Mouse (Mus musculus): ENCODE data around the gene Exo5. TPM values are rescaled to one million over a fixed set of nuclear protein-coding genes. Genes with fewer than 3 reads are reported as not detected.
A peak's percentile ranks its signal among the peaks of the same experiment; 100 is the strongest.

Gene Exo5
- total RNA-seq, 2 experiments from 2014 or later = 0.91 to 1.7 TPM

GRCm38 (mm10) chr4:120905644-120906043 lies 19.2 kb downstream of the Exo5 start:
- no peak for DNase-seq (ENCODE audit: low spot score)

GRCm38 (mm10) chr4:120904533-120904932 lies 20.3 kb downstream of the Exo5 start:
- DNase-seq (ENCODE audit: low spot score) = no peak

DNA sequence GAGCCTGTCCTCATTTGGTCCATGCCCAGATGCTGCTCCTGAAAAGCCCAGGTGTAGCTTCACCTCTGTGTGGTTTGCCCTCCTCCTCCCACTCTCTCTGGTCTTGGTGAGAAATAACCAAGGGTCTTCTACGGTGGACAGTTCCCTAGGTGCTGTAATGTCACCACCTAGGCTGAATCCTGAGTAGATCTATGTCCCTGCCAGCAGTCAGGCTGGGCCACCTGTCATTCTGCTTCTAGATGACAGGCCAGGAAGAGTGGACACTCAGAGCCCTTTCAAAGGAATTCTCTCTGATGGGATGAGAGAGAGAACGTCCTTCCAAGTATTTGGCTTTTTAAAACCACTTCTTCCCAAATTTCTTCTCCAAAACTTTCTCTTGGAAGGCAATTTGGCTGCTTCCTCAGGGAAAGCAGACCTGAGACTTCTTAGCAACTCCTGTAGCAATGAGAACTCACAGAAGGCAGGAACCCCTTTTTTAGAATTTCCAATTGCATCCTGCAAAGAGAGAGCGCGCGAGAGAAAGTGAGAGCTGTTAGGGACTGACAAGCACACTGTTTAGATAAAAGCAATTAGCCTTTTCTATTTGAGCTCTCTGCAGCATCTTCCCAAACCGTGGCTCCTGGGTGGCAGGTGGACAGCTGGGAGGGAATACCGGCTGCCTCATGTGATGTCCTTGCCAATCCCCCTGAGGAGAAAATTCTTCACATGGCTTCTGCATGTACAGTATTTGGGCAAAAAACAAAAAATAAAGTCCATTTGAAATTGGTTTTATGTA lies 28.8 kb downstream of the Exo5 start:
- no peak for DNase-seq (ENCODE audit: low spot score)

GRCm38 (mm10) chr4:120895226-120895625 lies 29.6 kb downstream of the Exo5 start:
- DNase-seq (ENCODE audit: low spot score) = no peak

- DNase-seq (ENCODE audit: low spot score) = no peak
Observed at GRCm38 (mm10) chr4:120894584-120894983, 30.2 kb downstream of the Exo5 start.

DNA sequence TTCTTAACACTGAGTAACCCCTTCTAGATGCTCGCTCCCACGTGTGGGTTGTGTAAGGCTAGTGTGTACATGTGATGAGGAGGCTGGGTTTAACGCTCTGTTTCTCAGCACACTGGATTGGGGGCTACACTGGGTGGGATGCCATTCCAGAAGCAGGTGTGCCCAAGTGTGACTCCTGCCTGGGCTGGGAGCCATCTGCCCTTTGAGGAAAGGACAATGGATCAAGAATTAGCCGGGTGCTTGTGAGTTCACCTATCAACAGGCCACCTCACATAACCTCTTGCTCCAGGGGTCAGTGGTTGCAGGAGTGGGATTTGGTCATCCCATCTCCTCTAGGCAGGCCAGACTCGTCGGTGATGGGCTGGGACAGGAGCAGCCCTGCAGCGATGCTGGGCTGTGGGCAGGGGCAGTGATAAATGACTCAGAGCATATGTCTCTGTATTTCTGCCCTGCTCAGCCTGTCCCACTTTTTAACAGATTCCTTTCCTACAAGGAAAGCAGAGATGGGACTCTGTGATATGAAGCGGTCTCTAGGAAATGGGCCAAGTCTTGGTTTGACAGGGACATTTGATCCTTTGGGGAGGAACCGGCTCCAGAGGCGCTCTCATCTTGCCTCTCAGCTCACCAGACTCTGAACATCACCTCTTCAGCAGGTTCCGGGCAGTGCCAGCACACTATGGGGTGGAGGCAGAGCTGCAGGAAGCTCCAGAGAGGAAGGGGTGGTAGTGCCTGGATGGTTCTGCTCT lies 31.0 kb downstream of the Exo5 start:
- DNase-seq (ENCODE audit: low spot score) = no peak

GRCm38 (mm10) chr4:120892516-120892915 lies 32.3 kb downstream of the Exo5 start:
- DNase-seq (ENCODE audit: low spot score) = no peak

DNA sequence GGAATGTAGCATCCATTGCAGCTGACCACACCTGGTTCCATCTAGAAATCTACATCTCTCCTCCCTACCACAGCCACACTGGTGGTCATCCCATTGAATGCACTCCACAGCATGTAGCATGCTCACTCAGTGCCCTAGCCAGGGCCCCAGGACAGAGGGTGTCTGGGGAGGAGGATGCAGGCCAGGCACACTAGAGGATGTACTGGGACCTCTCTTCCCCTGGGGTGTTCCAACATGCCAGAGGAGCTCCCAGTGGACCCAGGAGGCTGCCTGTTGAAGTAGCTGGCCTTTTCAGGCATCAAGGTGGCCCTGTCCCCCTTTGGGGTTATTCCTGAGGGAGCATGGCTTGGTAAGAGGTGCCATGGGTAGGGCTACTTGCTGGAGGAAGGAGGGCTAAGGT lies 32.9 kb downstream of the Exo5 start:
- no peak for DNase-seq (ENCODE audit: low spot score)

DNA sequence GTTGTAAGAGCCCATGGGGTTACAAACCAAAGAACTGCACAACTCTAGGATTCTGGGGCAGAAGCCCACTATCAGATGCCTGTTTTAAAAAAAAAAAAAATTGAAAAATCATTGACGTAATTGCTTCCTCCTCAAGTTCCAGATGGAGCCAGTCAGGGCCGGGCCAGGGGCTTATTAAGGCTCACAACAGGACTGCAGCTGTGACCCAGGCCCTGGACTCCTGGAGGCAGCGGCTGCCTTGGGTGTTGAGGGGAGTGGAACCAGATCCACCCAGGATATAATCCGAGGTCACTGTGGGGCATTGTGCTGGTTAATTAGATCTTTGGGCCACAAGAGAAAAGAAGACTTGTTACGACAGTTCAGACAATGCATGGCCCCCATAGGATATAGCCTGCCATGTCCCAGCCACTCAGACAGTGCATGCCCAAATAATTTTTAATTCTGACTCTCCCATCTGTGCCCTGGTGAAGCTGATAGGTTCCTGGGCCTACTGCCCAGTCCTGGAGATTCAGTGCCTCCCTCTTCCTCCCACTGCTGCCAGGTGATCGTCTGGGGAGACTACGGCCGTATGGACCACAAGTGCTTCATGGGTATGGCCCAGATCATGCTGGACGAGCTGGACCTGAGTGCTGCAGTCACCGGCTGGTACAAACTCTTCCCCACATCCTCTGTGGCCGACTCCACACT lies 33.9 kb downstream of the Exo5 start:
- DNase-seq (ENCODE audit: low spot score) = no peak

DNA sequence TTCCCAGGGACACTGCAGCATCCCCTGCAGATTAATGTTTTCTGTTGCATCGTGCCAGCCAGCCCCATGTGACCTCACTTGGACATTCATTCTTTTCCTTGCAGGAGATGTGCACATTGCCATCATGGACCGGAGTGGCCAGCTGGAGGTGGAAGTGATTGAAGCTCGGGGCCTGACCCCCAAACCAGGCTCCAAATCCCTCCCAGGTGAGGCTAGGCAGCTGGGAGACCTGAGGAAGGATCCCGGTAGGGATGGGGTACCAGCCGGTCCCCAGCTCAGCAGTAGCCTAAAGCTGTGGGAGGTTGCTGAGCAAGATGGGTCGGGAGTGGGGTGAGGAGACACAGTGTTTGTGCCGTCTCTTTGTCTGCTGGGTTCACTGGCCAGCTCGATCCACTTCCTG lies 35.9 kb downstream of the Exo5 start:
- DNase-seq (ENCODE audit: low spot score) = no peak

- peak; percentile 33 for DNase-seq (ENCODE audit: low spot score)
Observed at GRCm38 (mm10) chr4:120887381-120888112, 37.3 kb downstream of the Exo5 start.

- DNase-seq (ENCODE audit: low spot score) = no peak
Observed at GRCm38 (mm10) chr4:120886811-120887210, 38.0 kb downstream of the Exo5 start.

GRCm38 (mm10) chr4:120886131-120886530 lies 38.7 kb downstream of the Exo5 start:
- DNase-seq (ENCODE audit: low spot score) = no peak

GRCm38 (mm10) chr4:120885208-120886120 lies 39.4 kb downstream of the Exo5 start:
- no peak for DNase-seq (ENCODE audit: low spot score)

- DNase-seq (ENCODE audit: low spot score) = no peak
Observed at GRCm38 (mm10) chr4:120882002-120882625, 42.7 kb downstream of the Exo5 start.

GRCm38 (mm10) chr4:120880731-120881432 lies 43.9 kb downstream of the Exo5 start:
- no peak for DNase-seq (ENCODE audit: low spot score)

DNA sequence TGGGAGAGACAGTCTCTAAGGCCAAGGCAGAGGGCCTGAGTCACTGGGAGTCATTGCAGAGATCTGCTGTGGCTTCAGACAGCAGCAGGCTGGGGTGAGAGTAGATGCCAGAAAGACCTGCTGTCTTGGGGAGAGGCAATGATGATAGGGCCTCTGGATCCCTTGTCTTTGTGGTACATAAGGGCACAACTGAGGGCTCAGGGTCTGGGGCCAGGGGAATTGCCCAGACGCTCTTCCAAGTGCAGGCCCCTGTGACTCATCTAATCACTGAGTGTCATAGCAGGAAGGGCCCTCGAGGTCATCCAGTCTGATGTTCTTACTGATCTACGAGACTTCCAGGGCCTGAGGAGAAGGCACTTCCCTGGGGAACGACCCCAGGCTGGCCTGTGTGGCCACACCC lies 45.4 kb downstream of the Exo5 start:
- no peak for DNase-seq (ENCODE audit: low spot score)

- no peak for DNase-seq (ENCODE audit: low spot score)
Observed at GRCm38 (mm10) chr4:120878728-120879127, 46.1 kb downstream of the Exo5 start.

- DNase-seq (ENCODE audit: low spot score) = no peak
Observed at GRCm38 (mm10) chr4:120875961-120876360, 48.9 kb downstream of the Exo5 start.
